Mouse (Mus musculus): ENCODE measurements around the gene Eri2. TPM values are rescaled to one million over a fixed set of nuclear protein-coding genes. Genes with fewer than 3 reads are reported as not detected.

Eri2 gene
- total RNA-seq (2014; rRNA removed; ENCODE audit: low replicate concordance), result 4.1 and 12.1 TPM in 2 replicates
- 5.6 TPM in 2 replicates for polyA plus RNA-seq (2015; fragmentation: Nextera tagmentation; extraction: Ambion mirVana)

DNA sequence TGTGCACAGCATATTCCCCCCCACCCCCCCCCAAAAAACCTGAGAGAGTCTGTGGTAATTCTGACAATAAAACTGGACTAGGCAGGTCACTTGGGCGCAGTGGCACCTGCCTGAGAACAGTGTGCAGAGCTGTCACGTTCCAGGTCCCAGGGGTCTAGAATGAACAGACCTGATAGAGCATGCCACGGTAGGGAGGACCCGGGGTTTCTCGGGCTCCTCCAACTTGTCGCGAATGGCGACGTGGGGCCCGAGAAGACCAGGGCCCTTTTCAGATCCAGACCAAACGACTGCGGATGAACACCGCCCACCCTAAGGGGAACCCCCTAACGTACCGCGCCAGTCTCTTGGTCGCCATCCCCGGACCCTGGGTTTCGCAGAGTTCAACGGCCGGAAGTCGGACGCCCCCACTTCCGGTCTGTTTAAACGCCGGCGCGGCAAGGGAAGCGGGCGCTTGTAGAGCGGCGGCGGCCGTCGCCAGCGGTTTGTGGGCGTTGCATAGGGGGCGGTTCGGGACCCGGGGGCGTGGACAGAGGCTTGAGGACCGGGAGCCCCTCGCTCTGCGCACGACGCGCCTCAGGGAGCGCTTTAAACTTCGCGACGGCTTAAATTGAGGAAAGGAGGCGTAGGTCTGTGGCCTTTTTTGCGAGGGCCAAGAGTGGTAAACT, at the start of gene Eri2, which contains the start of gene Rexo5:
Gene Eri2 (minus strand): TSS at position 473 of the 665 bp plus-strand sequence.
Gene Rexo5 (plus strand): TSS at position 421 of the 665 bp plus-strand sequence.
- Histone ChIP-seq H3K9me3 (replicated peaks; ENCODE audit: control insufficient read depth, low read length) (no peaks in the 10 kb centered on the region), H3K4me1 (ENCODE audit: control insufficient read depth, insufficient read depth) (peaks cover 6% of the 10 kb centered on the region; the same call in 1 of the 2 replicates), H3K27ac (ENCODE audit: low read depth) (peak within 1 kb of the TSS; percentile 66), H3K9ac (replicated peaks; ENCODE audit: low read depth, low read length) (peak within 1 kb of the TSS; percentile 79), H3K4me2 (ENCODE audit: low read depth, low read length) (peak within 1 kb of the TSS; percentile 79), H3K36me3 (replicated peaks; ENCODE audit: control insufficient read depth, insufficient read depth, low read length) (peaks cover 16% of the 10 kb centered on the region), H3K27me3 (ENCODE audit: control insufficient read depth, insufficient read depth, low read length) (no peaks in the 10 kb centered on the region), H3K4me3 (ENCODE audit: low read depth, low read length) (peak within 1 kb of the TSS; percentile 84)
- no peak for TF ChIP-seq CTCF (IDR thresholded peaks at IDR 0.05; ENCODE audit: low read depth)
- no peak for TF ChIP-seq EP300 (IDR thresholded peaks at IDR 0.05; ENCODE audit: low read depth)
- DNase-seq (ENCODE audit: low spot score) (peak; percentile 89), ATAC-seq (ENCODE audit: insufficient read depth, low read depth) (peak; percentile 98)
- under 1% methylated on average over 53 of the region's 53 CpGs for WGBS

DNA sequence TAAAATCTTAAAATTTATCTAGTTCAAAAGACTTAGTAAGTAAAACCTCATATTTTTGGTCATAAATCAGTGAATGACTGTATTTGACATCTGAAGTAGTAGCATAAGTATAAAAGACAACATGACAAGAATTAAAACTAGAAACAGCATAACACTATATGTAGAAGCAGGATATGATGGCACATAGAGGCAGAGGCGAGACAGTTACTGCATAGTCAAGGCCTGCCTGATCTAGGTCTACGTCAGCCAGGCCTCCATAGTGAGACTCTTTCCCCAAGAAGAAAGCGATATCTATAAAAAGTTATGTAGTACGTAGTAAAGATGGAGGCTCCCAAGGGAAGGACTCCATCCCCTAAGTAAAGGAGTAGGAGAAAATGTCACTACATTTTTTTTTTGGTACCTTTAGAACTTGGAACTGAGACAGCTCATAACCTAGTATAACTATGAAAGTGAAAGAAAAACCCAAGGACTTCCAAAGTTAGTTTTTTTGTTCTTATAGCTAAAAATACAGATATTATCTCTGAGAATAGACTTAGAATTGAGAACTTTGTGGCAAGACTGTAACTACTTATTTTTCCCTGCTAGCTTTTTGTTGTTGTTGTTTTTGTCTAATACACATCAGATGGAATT, 48.1 kb upstream of the Eri2 start:
- Histone ChIP-seq H3K4me1 (ENCODE audit: control insufficient read depth, insufficient read depth) (no peaks in the 10 kb centered on the region), H3K27ac (ENCODE audit: low read depth) (no peak overlapping the region), H3K36me3 (replicated peaks; ENCODE audit: control insufficient read depth, insufficient read depth, low read length) (peaks cover 20% of the 10 kb centered on the region), H3K4me2 (ENCODE audit: low read depth, low read length) (no peak overlapping the region), H3K9me3 (replicated peaks; ENCODE audit: control insufficient read depth, low read length) (no peaks in the 10 kb centered on the region), H3K9ac (replicated peaks; ENCODE audit: low read depth, low read length) (no peak overlapping the region), H3K27me3 (ENCODE audit: control insufficient read depth, insufficient read depth, low read length) (no peaks in the 10 kb centered on the region), H3K4me3 (ENCODE audit: low read depth, low read length) (no peak overlapping the region)
- TF ChIP-seq EP300 (IDR thresholded peaks at IDR 0.05; ENCODE audit: low read depth) (no peak), CTCF (IDR thresholded peaks at IDR 0.05; ENCODE audit: low read depth) (no peak)
- DNase-seq (ENCODE audit: low spot score) (no peak), ATAC-seq (ENCODE audit: insufficient read depth, low read depth) (no peak)
- 86% methylated on average over 4 of the region's 4 CpGs for WGBS

DNA sequence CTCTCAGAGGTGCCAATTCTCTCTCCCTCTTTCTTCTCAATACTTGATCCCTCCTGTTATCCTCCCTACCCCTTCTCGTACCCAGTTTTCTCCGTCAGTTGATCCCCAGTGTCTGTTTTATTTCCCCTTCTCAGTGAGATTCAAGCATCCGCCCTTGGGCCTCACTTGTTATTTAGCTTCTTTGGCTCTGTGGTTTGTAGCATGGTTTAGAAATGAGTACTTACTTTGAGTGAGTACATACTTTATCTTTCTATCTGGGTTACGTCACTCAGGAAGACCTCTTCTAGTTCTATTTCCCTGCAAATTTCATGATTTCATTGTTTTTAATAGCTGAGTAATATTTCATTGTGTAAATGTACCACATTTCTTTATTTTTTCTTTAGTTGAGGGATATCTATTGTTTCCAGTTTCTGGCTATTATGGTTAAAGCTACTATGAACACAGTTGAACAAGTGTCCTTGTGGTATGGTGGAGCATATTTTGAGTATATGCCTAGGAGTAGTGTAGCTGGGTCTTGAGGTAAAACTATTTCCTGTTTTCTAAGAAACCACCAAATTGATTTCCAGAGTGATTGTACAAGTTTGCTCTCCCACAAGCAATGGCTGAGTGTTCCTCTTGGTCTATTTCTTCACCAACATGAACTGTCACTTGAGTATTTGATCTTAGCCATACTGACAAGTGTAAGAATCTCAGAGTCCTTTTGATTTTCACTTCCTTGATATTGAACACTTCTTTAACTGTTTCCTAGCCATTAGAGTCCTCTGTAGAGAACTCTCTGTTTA, 42.3 kb upstream of the Eri2 start:
- Histone ChIP-seq H3K36me3 (replicated peaks; ENCODE audit: control insufficient read depth, insufficient read depth, low read length) (0 out of 2 replicates have a peak, but pooled peaks cover 4% of the 10 kb centered on the region), H3K9me3 (replicated peaks; ENCODE audit: control insufficient read depth, low read length) (no peaks in the 10 kb centered on the region), H3K27ac (ENCODE audit: low read depth) (no peak overlapping the region), H3K4me1 (ENCODE audit: control insufficient read depth, insufficient read depth) (no peaks in the 10 kb centered on the region), H3K4me2 (ENCODE audit: low read depth, low read length) (no peak overlapping the region), H3K27me3 (ENCODE audit: control insufficient read depth, insufficient read depth, low read length) (no peaks in the 10 kb centered on the region), H3K9ac (replicated peaks; ENCODE audit: low read depth, low read length) (no peak overlapping the region), H3K4me3 (ENCODE audit: low read depth, low read length) (no peak overlapping the region)
- DNase-seq (ENCODE audit: low spot score), result no peak
- 91% methylated on average over 4 of the region's 4 CpGs for WGBS
- ATAC-seq (ENCODE audit: insufficient read depth, low read depth), result no peak
- TF ChIP-seq CTCF (IDR thresholded peaks at IDR 0.05; ENCODE audit: low read depth) (no peak), EP300 (IDR thresholded peaks at IDR 0.05; ENCODE audit: low read depth) (no peak)

DNA sequence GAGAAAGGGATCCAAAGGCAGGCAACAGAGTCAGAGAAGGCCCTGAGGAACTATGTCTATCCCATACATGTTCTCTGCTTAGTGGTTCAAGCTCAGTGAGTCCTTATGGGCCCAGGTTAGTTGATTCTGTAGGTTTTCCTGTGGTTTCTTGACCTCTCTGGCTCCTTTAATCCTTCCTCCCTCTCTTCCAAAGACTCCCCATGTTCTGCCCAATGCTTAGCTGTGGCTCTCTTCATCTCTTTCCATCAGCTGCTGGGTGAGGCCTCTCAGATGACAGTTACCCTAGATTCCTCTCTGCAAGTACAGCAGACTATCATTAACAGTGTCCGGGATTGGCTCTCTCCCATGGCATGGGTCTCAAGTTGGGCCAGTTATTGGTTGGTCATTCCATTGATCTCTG, 41.5 kb upstream of the Eri2 start:
- no peak overlapping the region for H3K9ac ChIP-seq (replicated peaks; ENCODE audit: low read depth, low read length)
- ATAC-seq (ENCODE audit: insufficient read depth, low read depth), result no peak
- H3K4me3 ChIP-seq (ENCODE audit: low read depth, low read length), result no peak overlapping the region
- no peaks in the 10 kb centered on the region for H3K9me3 ChIP-seq (replicated peaks; ENCODE audit: control insufficient read depth, low read length)
- H3K36me3 ChIP-seq (replicated peaks; ENCODE audit: control insufficient read depth, insufficient read depth, low read length), result 0 out of 2 replicates have a peak, but pooled peaks cover 4% of the 10 kb centered on the region
- H3K4me1 ChIP-seq (ENCODE audit: control insufficient read depth, insufficient read depth), result no peaks in the 10 kb centered on the region
- no peak for TF ChIP-seq CTCF (IDR thresholded peaks at IDR 0.05; ENCODE audit: low read depth)
- TF ChIP-seq EP300 (IDR thresholded peaks at IDR 0.05; ENCODE audit: low read depth), result no peak
- no peak for DNase-seq (ENCODE audit: low spot score)
- WGBS, result 88% methylated on average over 1 of the region's 1 CpGs
- no peaks in the 10 kb centered on the region for H3K27me3 ChIP-seq (ENCODE audit: control insufficient read depth, insufficient read depth, low read length)
- H3K4me2 ChIP-seq (ENCODE audit: low read depth, low read length), result no peak overlapping the region
- H3K27ac ChIP-seq (ENCODE audit: low read depth), result no peak overlapping the region

DNA sequence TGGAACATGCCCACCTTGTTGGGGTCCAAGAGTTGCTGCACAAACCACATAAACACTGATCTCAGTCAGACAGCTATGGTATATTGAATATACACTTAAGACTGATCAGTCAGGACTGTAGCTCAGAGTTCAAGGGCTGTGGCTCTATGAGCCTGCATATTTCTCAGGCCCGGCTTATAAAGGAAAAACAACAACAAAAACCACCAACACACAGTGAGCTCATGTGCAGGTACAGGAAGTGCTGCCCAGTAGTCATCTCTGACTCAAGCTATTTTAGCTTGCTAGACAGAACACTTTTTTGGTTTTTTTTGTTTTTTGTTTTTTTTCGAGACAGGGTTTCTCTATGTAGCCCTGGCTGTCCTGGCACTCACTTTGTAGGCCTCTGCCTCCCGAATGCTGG, 14.9 kb upstream of the Eri2 start:
- no peak for DNase-seq (ENCODE audit: low spot score)
- no peak overlapping the region for H3K4me2 ChIP-seq (ENCODE audit: low read depth, low read length)
- no peak overlapping the region for H3K9ac ChIP-seq (replicated peaks; ENCODE audit: low read depth, low read length)
- TF ChIP-seq CTCF (IDR thresholded peaks at IDR 0.05; ENCODE audit: low read depth) (no peak), EP300 (IDR thresholded peaks at IDR 0.05; ENCODE audit: low read depth) (no peak)
- H3K4me3 ChIP-seq (ENCODE audit: low read depth, low read length), result no peak overlapping the region
- no peaks in the 10 kb centered on the region for H3K27me3 ChIP-seq (ENCODE audit: control insufficient read depth, insufficient read depth, low read length)
- WGBS, result 86% methylated on average over 3 of the region's 3 CpGs
- no peak for ATAC-seq (ENCODE audit: insufficient read depth, low read depth)
- no peak overlapping the region for H3K27ac ChIP-seq (ENCODE audit: low read depth)
- no peaks in the 10 kb centered on the region for H3K4me1 ChIP-seq (ENCODE audit: control insufficient read depth, insufficient read depth)
- no peaks in the 10 kb centered on the region for H3K9me3 ChIP-seq (replicated peaks; ENCODE audit: control insufficient read depth, low read length)
- peaks cover 20% of the 10 kb centered on the region; the same call in 1 of the 2 replicates for H3K36me3 ChIP-seq (replicated peaks; ENCODE audit: control insufficient read depth, insufficient read depth, low read length)
